Mouse (Mus musculus): ENCODE data around the gene Ms4a15.

- TF ChIP-seq CTCF (IDR thresholded peaks at IDR 0.05 in 2 of 3, conservative IDR thresholded peaks at IDR 0.05 in 1 of 3; ENCODE audit: control insufficient read depth in 1 of 3, insufficient read depth in 1 of 3, low read depth in 2 of 3, low read length in 3 of 3, poor library complexity in 1 of 3, severe bottlenecking in 1 of 3) (no peak), MAFK (IDR thresholded peaks at IDR 0.05; ENCODE audit: borderline replicate concordance, low read depth, low read length) (no peak), CHD1 (IDR thresholded peaks at IDR 0.05; ENCODE audit: low read depth, low read length) (no peak), E2F4 (IDR thresholded peaks at IDR 0.05; ENCODE audit: borderline replicate concordance, low read depth, low read length) (no peak)
Measured at GRCm38 (mm10) chr19:10974238-10974865, 18.7 kb downstream of the Ms4a15 start, which contains the start of gene Ms4a10.
